Mouse (Mus musculus) T-helper 17 cell (primary cell): ENCODE measurements around the gene Gm3072.
"Not testable (repeated sequence)": the region's sequence is repeated elsewhere in the genome, so short reads cannot be mapped to it uniquely, and the experiment has no call there.

Source experiments
- in situ Hi-C, 2 experiments: fragments of 300-600 bp; cut with MboI, MseI; formaldehyde crosslinking; loops; 1 replicate in 1 of 2; 2 replicates in 1 of 2; pipeline ENCODE4 v1.15.1; 2025; ENCODE audit warnings: high pct_unique_total_duplicates in 2 of 2

The Gm3072 gene

DNA sequence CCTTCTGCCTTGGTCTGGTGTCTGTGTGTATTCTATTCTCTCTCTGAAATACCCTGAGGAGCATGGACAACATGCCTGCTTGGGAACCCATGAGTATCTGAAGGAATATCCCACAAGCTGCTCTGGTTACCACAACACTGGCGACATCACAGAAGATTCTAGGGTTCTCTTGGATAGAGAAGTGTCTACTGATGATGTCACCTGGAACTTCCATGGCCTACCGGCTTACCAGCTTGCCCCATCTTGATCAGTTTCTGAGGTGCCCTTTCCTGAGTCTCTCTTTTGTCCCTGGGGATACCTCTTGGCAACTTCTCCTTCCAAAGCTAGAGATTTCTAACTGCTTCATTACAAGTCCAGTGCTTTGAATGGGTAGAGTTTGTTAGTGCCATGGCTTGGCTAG is at the start of gene Gm3072:
Gene Gm3072, minus strand, starts transcription at position 101 of the 400 bp plus-strand sequence.
- in situ Hi-C loops: loop anchor here (5.0 kb wide), 1 partner anchor 1953 kb away; the partner anchor contains the start of gene Gm17654 (in 2 of the 2)

GRCm38 (mm10) chr14:41648176-41648575 is 23.8 kb upstream of the Gm3072 start:
- in situ Hi-C loops: loop anchor here (10.0 to 25.0 kb wide), 3 partner anchors 114 to 1147 kb away; partner anchors contain the start of genes Gm10377 (in 1 of the 2), Gm3573 (in 1 of the 2), Gm47189 (in 1 of the 2) and Gm7929 (in 1 of the 2)

DNA sequence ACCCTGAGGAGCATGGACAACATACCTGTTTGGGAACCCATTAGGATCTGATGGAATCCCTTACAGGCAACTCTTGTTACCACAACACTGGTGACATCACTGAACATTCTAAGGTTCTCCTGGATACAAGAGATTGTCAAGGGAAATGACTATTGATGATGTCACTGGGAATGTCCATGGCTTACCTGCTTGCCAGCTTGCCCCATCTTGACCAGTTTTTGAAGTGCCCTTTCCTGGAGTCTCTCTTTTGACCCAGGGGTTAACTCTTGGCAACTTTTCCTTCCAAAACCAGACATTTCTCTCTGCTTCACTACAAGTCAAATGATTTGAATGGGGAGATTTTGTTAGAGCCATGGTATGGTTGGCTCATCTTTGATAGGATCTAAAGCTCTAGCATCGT is 22.0 kb upstream of the Gm3072 start, which contains the start of gene Gm3676:
Gene Gm3676, minus strand, starts transcription at position 101 of the 400 bp plus-strand sequence.
- in situ Hi-C loops: loop anchor here (10.0 to 25.0 kb wide), 3 partner anchors 116 to 1148 kb away; partner anchors contain the start of genes Gm10377 (in 1 of the 2), Gm3573 (in 1 of the 2), Gm47189 (in 1 of the 2) and Gm7929 (in 1 of the 2)

GRCm38 (mm10) chr14:41630144-41630543 is 5.7 kb upstream of the Gm3072 start:
- in situ Hi-C loops: loop anchor here (10.0 to 25.0 kb wide), 4 partner anchors 132 to 1375 kb away; partner anchors contain the start of genes Gm3573 (in 1 of the 2), Gm47189 (in 1 of the 2) and Gm7929 (in 1 of the 2)

DNA sequence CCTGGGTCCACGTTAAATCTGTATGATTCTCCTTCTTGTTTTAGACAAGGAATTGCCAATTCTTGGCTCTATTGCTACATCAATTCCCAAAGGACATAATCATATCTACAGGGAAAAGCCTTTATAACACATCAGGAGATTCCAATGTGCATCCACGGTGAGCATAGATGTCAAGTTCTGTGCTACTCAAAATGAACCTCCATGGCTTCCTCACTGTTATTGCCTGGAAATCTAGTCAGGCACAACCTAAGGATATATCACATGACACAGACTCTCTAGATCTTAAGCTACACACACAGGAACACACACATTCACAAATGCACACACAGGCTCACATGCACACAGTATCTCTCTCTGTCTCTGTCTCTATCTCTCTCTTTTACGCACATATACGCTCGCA is 1.9 kb downstream of the Gm3072 start:
- in situ Hi-C loops: loop anchor here (5.0 kb wide), 1 partner anchor 1955 kb away; the partner anchor contains the start of gene Gm17654 (in 2 of the 2)

DNA sequence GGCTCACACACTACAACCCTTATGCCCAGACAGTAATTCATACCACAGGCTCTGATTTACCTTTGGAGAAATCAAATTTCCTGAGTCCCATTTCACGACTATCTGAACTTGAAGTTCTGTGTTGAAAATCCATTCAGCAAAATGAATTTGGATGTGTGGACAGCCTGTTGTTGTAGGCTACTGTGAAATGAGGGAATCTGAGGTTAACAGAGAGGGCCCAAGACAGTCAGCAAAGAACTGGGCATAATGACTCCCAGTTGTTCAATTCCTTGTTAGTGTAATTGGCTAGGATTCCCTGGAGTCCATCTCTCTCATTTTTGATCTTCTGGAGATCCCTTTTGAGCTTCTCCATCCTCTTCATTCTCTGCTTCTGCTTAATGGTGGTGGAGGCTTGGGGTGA is 13.7 kb downstream of the Gm3072 start:
- in situ Hi-C loops: loop anchor here in 1 of 2 experiments (5.0 kb wide), 1 partner anchor 1712 kb away; no protein-coding TSS in a partner anchor

- in situ Hi-C loops: not testable (repeated sequence)
Measured at GRCm38 (mm10) chr14:41600935-41601334, 23.5 kb downstream of the Gm3072 start.

- in situ Hi-C loops: loop anchor here in 1 of 2 experiments (5.0 kb wide), 1 partner anchor 346 kb away; no protein-coding TSS in a partner anchor
Measured at GRCm38 (mm10) chr14:41586346-41586745, 38.1 kb downstream of the Gm3072 start.

- in situ Hi-C loops: not testable (repeated sequence)
Measured at GRCm38 (mm10) chr14:41572911-41573310, 51.5 kb downstream of the Gm3072 start, which contains the start of gene 1700049E17Rik2. TSS of gene 1700049E17Rik2 (plus strand) at chr14:41573211.
